Mouse (Mus musculus) macrophage (primary cell): ENCODE data around the gene Kmo. TPM values are rescaled to one million over a fixed set of nuclear protein-coding genes. Genes with fewer than 3 reads are reported as not detected.

ENCODE experiments used
- H3K27ac ChIP-seq: fragments of 350-480 bp; formaldehyde crosslinking; 2 replicates; pipeline ENCODE4 v1.9.0; 2021
- H3K36me3 ChIP-seq: fragments of 350-480 bp; formaldehyde crosslinking; 2 replicates; pipeline ENCODE4 v1.9.0; 2021; ENCODE audit errors: inconsistent target
- H3K4me3 ChIP-seq: fragments of 350-480 bp; formaldehyde crosslinking; 2 replicates; pipeline ENCODE4 v1.9.0; 2021; ENCODE audit errors: inconsistent target
- H3K79me2 ChIP-seq: fragments of 350-480 bp; formaldehyde crosslinking; 2 replicates; pipeline ENCODE4 v1.9.0; 2021; ENCODE audit errors: inconsistent target
- WGBS: methylation state at CpG from one replicate; pipeline ENCODE4 v1.1.7; 2026; ENCODE audit warnings: inconsistent platforms; ENCODE audit not compliant: missing documents; 5-methylcytosine and 5-hydroxymethylcytosine counted together
- polyA plus RNA-seq: library from polyadenylated mRNA; stranded (reverse); fragments of 250-400 nt; gene quantifications from 3 replicates; pipeline ENCODE4 v1.2.4, GENCODE M21; 2018; ENCODE audit warnings: inconsistent platforms
- total RNA-seq, 78 experiments: library from RNA; depleted of rRNA; stranded (reverse); fragments of 250-400 nt; gene quantifications; 1 replicate in 9 of 78; 2 replicates in 24 of 78; 3 replicates in 43 of 78; 4 replicates in 2 of 78; pipeline ENCODE4 v1.2.4; 2018; ENCODE audit warnings: inconsistent platforms in 56 of 78

Kmo gene
- 1 to 10 TPM in 15 of 26 experiments, under 1 TPM in 9, not detected in 2; 0.35 to 6.6 (median 1.3) TPM for total RNA-seq (2018; cell fraction: chromatin; rRNA removed)
- total RNA-seq (2018; cell fraction: cytosol; rRNA removed), result 1 to 10 TPM in 21 of 26 experiments, under 1 TPM in 5; 0.89 to 5.0 (median 2.1) TPM
- 10 to 100 TPM in 1 of 26 experiments, 1 to 10 TPM in 19, under 1 TPM in 6; 0.81 to 10.5 (median 1.8) TPM for total RNA-seq (2018; cell fraction: nucleus; rRNA removed)
- 0.23 to 7.2 TPM (median 2.1 TPM) in 3 replicates for polyA plus RNA-seq

- Histone ChIP-seq H3K4me3 (no peak within 1 kb of the TSS), H3K79me2 (peaks cover 55% of the 10 kb centered on the region), H3K27ac (no peak within 1 kb of the TSS), H3K36me3 (peaks cover 42% of the 10 kb centered on the region)
- 90% methylated on average over 11 of the region's 13 CpGs for WGBS
Observed at GRCm38 (mm10) chr1:175619814-175620431, at the start of gene Kmo. Gene Kmo (plus strand): TSS chr1:175620381.

DNA sequence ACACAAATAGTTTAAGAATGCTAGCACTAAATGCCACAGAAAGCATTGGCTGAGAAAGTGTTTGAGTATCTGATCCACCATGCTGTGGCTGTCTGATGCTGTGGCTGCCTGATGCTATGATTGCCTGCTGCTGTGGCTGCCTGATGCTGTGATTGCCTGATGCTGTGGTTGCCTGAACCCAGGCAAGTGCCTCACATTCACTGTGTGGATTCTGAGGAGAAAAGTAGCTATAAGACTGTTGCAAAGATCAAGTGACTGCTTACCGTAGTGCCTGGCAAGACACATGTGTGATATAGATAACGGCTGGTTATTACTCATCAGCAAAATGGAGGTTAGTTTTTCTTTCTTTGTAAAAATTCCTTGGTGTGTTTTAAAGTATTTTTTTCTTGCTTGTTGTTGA is 46.1 kb upstream of the Kmo start:
- Histone ChIP-seq H3K36me3 (no peaks in the 10 kb centered on the region), H3K79me2 (no peaks in the 10 kb centered on the region), H3K27ac (no peak overlapping the region), H3K4me3 (no peak overlapping the region)
- WGBS, result 82% methylated on average over 2 of the region's 2 CpGs

DNA sequence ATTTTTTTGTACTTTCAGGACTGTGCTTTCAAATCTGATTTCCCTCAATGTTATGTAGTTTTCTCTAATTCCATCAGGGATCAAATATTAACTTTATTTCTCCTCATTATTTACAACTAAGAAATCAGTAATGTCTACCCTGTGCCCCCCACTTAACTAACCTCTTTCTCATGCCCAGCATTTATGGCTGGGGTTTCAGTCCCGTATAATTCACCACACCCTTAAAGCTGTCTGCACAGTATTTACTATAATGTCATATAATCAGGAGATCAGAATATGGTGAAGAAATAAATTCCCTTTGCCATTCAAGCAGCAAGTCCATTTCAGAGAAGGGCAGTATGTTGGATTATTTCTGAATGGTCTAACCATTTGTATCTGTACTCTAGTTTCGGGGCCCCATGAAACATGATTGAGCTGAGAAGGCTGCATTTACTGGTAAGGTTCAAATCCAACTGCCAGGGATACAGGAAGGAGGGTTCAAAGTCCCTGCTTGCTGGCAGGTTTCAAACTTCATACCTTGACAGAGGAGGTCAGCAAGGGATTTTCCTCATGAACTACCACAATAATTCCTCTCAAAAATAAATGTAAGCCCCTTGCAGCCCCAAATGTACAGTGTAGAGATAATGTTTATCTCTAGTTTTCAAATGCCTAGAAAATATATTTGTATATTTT is 41.6 kb upstream of the Kmo start:
- no peaks in the 10 kb centered on the region for H3K79me2 ChIP-seq
- WGBS, result 90% methylated on average over 2 of the region's 2 CpGs
- H3K4me3 ChIP-seq, result no peak overlapping the region
- H3K27ac ChIP-seq, result no peak overlapping the region
- H3K36me3 ChIP-seq, result no peaks in the 10 kb centered on the region

GRCm38 (mm10) chr1:175579598-175580235 is 40.5 kb upstream of the Kmo start:
- Histone ChIP-seq H3K36me3 (no peaks in the 10 kb centered on the region), H3K4me3 (no peak overlapping the region), H3K79me2 (no peaks in the 10 kb centered on the region), H3K27ac (no peak overlapping the region)
- WGBS, result 91% methylated on average over 9 of the region's 9 CpGs

- no peak overlapping the region for H3K4me3 ChIP-seq
- no peaks in the 10 kb centered on the region for H3K79me2 ChIP-seq
- 91% methylated on average over 7 of the region's 7 CpGs for WGBS
- no peaks in the 10 kb centered on the region for H3K36me3 ChIP-seq
- no peak overlapping the region for H3K27ac ChIP-seq
Observed at GRCm38 (mm10) chr1:175580346-175580745, 39.8 kb upstream of the Kmo start.

DNA sequence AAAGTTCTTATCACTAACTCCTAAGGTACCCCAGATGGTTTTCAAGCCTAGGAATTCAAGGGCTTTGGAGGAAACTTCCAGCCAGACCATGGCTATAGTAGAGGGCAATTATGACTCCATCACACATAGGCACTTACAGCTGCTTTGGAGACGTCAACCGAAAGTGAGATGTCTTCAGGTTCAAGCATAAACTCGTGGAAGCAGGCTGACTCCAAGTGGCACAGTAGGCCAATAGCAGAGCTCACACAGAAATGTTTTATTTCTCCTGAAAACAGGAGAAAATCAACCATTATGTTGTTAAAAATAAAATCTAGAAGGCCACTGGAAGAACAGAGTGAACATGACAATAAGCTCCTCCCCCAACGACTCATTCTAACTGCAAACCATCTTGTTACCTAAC is 37.4 kb upstream of the Kmo start:
- WGBS, result 87% methylated on average over 4 of the region's 4 CpGs
- Histone ChIP-seq H3K4me3 (no peak overlapping the region), H3K36me3 (no peaks in the 10 kb centered on the region), H3K27ac (no peak overlapping the region), H3K79me2 (no peaks in the 10 kb centered on the region)

GRCm38 (mm10) chr1:175585267-175585666 is 34.9 kb upstream of the Kmo start:
- H3K79me2 ChIP-seq, result no peaks in the 10 kb centered on the region
- H3K36me3 ChIP-seq, result no peaks in the 10 kb centered on the region
- WGBS, result 71% methylated on average over 2 of the region's 2 CpGs
- no peak overlapping the region for H3K27ac ChIP-seq
- no peak overlapping the region for H3K4me3 ChIP-seq

- Histone ChIP-seq H3K36me3 (no peaks in the 10 kb centered on the region), H3K79me2 (no peaks in the 10 kb centered on the region), H3K4me3 (no peak overlapping the region), H3K27ac (no peak overlapping the region)
- WGBS, result 89% methylated on average over 5 of the region's 5 CpGs
Observed at GRCm38 (mm10) chr1:175586656-175587055, 33.5 kb upstream of the Kmo start.

- no peak overlapping the region for H3K27ac ChIP-seq
- WGBS, result 100% methylated on average over 1 of the region's 1 CpGs
- no peak overlapping the region for H3K4me3 ChIP-seq
- H3K36me3 ChIP-seq, result no peaks in the 10 kb centered on the region
- H3K79me2 ChIP-seq, result no peaks in the 10 kb centered on the region
Observed at GRCm38 (mm10) chr1:175592832-175593231, 27.3 kb upstream of the Kmo start.

DNA sequence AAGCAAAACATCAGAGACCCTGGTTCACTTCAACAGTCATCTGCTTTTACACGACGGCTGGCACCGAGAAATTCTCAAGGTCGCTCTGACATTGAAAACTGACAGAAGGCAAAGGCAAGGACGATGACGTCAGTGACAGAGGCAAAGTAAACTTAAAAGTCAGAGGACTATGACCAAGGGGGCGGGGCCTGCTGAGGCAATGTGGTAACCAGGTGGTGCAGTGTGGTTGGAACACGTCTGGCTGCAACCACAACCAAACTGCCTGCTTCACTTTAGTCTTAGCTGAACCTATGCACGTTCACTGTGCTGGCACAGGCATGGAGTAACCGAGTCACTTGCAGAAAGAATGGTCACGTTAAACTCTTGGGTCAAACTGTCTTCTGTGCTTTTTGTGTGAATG is 17.9 kb upstream of the Kmo start:
- WGBS, result 87% methylated on average over 11 of the region's 11 CpGs
- no peak overlapping the region for H3K27ac ChIP-seq
- H3K4me3 ChIP-seq, result no peak overlapping the region
- H3K36me3 ChIP-seq, result peaks cover 47% of the 10 kb centered on the region
- no peaks in the 10 kb centered on the region for H3K79me2 ChIP-seq

- H3K4me3 ChIP-seq, result no peak overlapping the region
- no peaks in the 10 kb centered on the region for H3K79me2 ChIP-seq
- peaks cover 59% of the 10 kb centered on the region for H3K36me3 ChIP-seq
- 88% methylated on average over 6 of the region's 6 CpGs for WGBS
- H3K27ac ChIP-seq, result no peak overlapping the region
Observed at GRCm38 (mm10) chr1:175603390-175603789, 16.8 kb upstream of the Kmo start.

GRCm38 (mm10) chr1:175607308-175607707 is 12.9 kb upstream of the Kmo start:
- 95% methylated on average over 6 of the region's 6 CpGs for WGBS
- no peak overlapping the region for H3K27ac ChIP-seq
- H3K36me3 ChIP-seq, result peaks cover 83% of the 10 kb centered on the region
- no peaks in the 10 kb centered on the region for H3K79me2 ChIP-seq
- H3K4me3 ChIP-seq, result no peak overlapping the region

DNA sequence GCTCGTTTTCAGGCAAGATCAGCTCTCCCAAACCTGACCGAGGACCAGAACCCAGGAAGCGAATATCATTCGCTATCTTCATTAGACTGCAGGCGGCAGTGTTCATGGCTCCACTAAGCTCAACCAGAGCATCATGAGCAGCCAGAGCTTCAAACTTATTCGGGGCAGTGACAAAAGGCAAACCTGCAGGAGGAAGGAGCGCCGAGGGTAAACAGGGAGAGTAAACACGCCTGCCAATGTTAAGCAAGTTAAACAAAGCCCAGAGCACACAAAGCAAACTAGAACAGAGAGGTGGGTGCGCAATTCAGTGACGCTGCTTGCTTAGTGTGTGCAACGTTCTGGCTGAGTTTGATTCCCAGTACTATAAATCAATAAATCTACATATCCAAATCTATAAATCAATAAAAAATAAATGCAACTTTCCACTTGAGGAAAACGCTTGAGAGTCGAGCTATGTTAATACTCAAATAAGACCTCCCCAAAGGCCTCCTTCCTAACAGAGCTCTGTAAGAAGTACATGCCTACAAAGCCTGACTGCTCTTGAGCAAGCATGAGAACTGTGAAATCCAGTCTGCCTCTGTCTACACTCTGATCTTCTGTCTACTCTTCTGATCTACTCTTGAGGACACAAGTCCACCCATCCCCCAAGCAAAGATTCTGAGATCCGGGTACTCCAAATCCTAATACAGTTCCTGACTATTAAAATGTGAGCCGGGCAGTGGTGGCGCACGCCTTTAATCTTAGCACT is 12.2 kb upstream of the Kmo start:
- Histone ChIP-seq H3K36me3 (peaks cover 85% of the 10 kb centered on the region), H3K27ac (no peak overlapping the region)

DNA sequence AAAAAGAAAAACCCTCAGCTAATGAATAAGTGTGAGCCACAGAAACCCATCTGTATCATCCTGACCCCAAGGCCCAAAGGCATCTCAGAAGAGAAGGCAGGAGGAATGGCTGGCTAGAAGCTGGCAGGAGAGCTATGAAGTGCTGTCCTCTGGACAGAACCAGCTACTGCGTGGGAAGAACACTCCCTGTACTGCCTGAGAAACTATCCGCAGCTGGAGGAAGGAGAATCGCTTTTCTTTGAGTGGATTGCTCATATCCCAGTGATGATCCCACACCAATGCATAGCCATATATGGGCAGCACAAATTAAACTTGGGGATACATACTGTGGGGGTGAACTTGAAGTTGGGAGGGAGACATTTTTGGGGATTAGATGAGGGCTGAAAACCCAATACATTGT is 11.5 kb upstream of the Kmo start:
- no peaks in the 10 kb centered on the region for H3K79me2 ChIP-seq
- H3K36me3 ChIP-seq, result peaks cover 79% of the 10 kb centered on the region
- no peak overlapping the region for H3K27ac ChIP-seq
- WGBS, result 100% methylated on average over 3 of the region's 3 CpGs
- no peak overlapping the region for H3K4me3 ChIP-seq

More for the DNA sequence above, 12.2 kb upstream of the Kmo start:
- no peak overlapping the region for H3K4me3 ChIP-seq
- WGBS, result 95% methylated on average over 18 of the region's 18 CpGs
- no peaks in the 10 kb centered on the region for H3K79me2 ChIP-seq
